Mouse (Mus musculus): ENCODE results near the gene Pard3b.

The Pard3b gene

GRCm38 (mm10) chr1:61912931-61913330 is 274.3 kb downstream of the Pard3b start:
- in situ Hi-C loops (cut with MboI; ENCODE audit: low sequenced_read_pairs) = no loop called here

- in situ Hi-C loops (cut with MboI; ENCODE audit: low sequenced_read_pairs) = loop anchor here (10.0 kb wide), 1 partner anchor 780 kb away; the partner anchor contains the start of gene Nrp2
Measured at GRCm38 (mm10) chr1:61924958-61925357, 286.3 kb downstream of the Pard3b start.

GRCm38 (mm10) chr1:61925541-61925940 is 286.9 kb downstream of the Pard3b start:
- in situ Hi-C loops (cut with MboI; ENCODE audit: low sequenced_read_pairs) = loop anchor here (10.0 kb wide), 1 partner anchor 779 kb away; the partner anchor contains the start of gene Nrp2

GRCm38 (mm10) chr1:61928131-61928761 is 289.6 kb downstream of the Pard3b start:
- in situ Hi-C loops (cut with MboI; ENCODE audit: low sequenced_read_pairs) = loop anchor here (10.0 kb wide), 1 partner anchor 777 kb away; the partner anchor contains the start of gene Nrp2

GRCm38 (mm10) chr1:61933574-61933973 is 294.9 kb downstream of the Pard3b start:
- in situ Hi-C loops (cut with MboI; ENCODE audit: low sequenced_read_pairs) = no loop called here

GRCm38 (mm10) chr1:61934760-61935159 is 296.1 kb downstream of the Pard3b start:
- in situ Hi-C loops (cut with MboI; ENCODE audit: low sequenced_read_pairs) = no loop called here

- in situ Hi-C loops (cut with MboI; ENCODE audit: low sequenced_read_pairs) = no loop called here
Measured at GRCm38 (mm10) chr1:61939882-61940281, 301.3 kb downstream of the Pard3b start.

GRCm38 (mm10) chr1:61961533-61961932 is 322.9 kb downstream of the Pard3b start:
- in situ Hi-C loops (cut with MboI; ENCODE audit: low sequenced_read_pairs) = no loop called here

- in situ Hi-C loops (cut with MboI; ENCODE audit: low sequenced_read_pairs) = no loop called here
Measured at GRCm38 (mm10) chr1:61962571-61962970, 323.9 kb downstream of the Pard3b start.

- in situ Hi-C loops (cut with MboI; ENCODE audit: low sequenced_read_pairs) = no loop called here
Measured at GRCm38 (mm10) chr1:61967124-61967523, 328.5 kb downstream of the Pard3b start.

- in situ Hi-C loops (cut with MboI; ENCODE audit: low sequenced_read_pairs) = no loop called here
Measured at GRCm38 (mm10) chr1:61967807-61968206, 329.2 kb downstream of the Pard3b start.

GRCm38 (mm10) chr1:61997711-61998110 is 359.1 kb downstream of the Pard3b start:
- in situ Hi-C loops (cut with MboI; ENCODE audit: low sequenced_read_pairs) = no loop called here

- in situ Hi-C loops (cut with MboI; ENCODE audit: low sequenced_read_pairs) = no loop called here
Measured at GRCm38 (mm10) chr1:62008811-62009210, 370.2 kb downstream of the Pard3b start.

- in situ Hi-C loops (cut with MboI; ENCODE audit: low sequenced_read_pairs) = no loop called here
Measured at GRCm38 (mm10) chr1:62011712-62012111, 373.1 kb downstream of the Pard3b start.

GRCm38 (mm10) chr1:62016536-62017300 is 378.1 kb downstream of the Pard3b start:
- in situ Hi-C loops (cut with MboI; ENCODE audit: low sequenced_read_pairs) = no loop called here

- in situ Hi-C loops (cut with MboI; ENCODE audit: low sequenced_read_pairs) = no loop called here
Measured at GRCm38 (mm10) chr1:62018276-62018675, 379.7 kb downstream of the Pard3b start.

GRCm38 (mm10) chr1:62019743-62020142 is 381.1 kb downstream of the Pard3b start:
- in situ Hi-C loops (cut with MboI; ENCODE audit: low sequenced_read_pairs) = no loop called here

GRCm38 (mm10) chr1:62041718-62042117 is 403.1 kb downstream of the Pard3b start:
- in situ Hi-C loops (cut with MboI; ENCODE audit: low sequenced_read_pairs) = no loop called here

GRCm38 (mm10) chr1:62048592-62048991 is 410.0 kb downstream of the Pard3b start:
- in situ Hi-C loops (cut with MboI; ENCODE audit: low sequenced_read_pairs) = no loop called here

- in situ Hi-C loops (cut with MboI; ENCODE audit: low sequenced_read_pairs) = no loop called here
Measured at GRCm38 (mm10) chr1:62051186-62051825, 412.7 kb downstream of the Pard3b start.

GRCm38 (mm10) chr1:62053167-62053638 is 414.6 kb downstream of the Pard3b start:
- in situ Hi-C loops (cut with MboI; ENCODE audit: low sequenced_read_pairs) = no loop called here
